Mouse (Mus musculus) hindbrain, embryonic 13.5 days (tissue): ENCODE data around the gene Arf6. TPM values are rescaled to one million over a fixed set of nuclear protein-coding genes. Genes with fewer than 3 reads are reported as not detected.
"Not testable (repeated sequence)": the region's sequence is repeated elsewhere in the genome, so short reads cannot be mapped to it uniquely, and the experiment has no call there.

Experiments used
- ATAC-seq: fragments of 200-750 bp; cut with Nextera tagmentation; 2 replicates; pipeline ENCODE4 v1.8.0; 2017; ENCODE audit warnings: moderate TSS enrichment; ENCODE audit not compliant: low FRiP score
- H3K27ac ChIP-seq: fragments of 300-500 bp; sonication (generic); 2 replicates; pipeline ENCODE4 v1.5.1; 2015; ENCODE audit warnings: inconsistent platforms, mild to moderate bottlenecking, moderate library complexity
- H3K27me3 ChIP-seq: fragments of 300-500 bp; sonication (generic); 2 replicates; pipeline ENCODE4 v1.6.1; 2015; ENCODE audit warnings: mild to moderate bottlenecking, inconsistent platforms
- H3K36me3 ChIP-seq: fragments of 300-500 bp; sonication (generic); 2 replicates; pipeline ENCODE4 v1.6.1; 2015; ENCODE audit warnings: mild to moderate bottlenecking, inconsistent platforms
- H3K4me1 ChIP-seq: fragments of 300-500 bp; sonication (generic); replicated peaks from 2 replicates; pipeline ENCODE4 v1.6.1; 2015; ENCODE audit warnings: inconsistent platforms
- H3K4me2 ChIP-seq: fragments of 300-500 bp; sonication (generic); 2 replicates; pipeline ENCODE4 v1.6.1; 2015; ENCODE audit warnings: inconsistent platforms, mild to moderate bottlenecking, moderate library complexity
- H3K4me3 ChIP-seq: fragments of 300-500 bp; sonication (generic); 2 replicates; pipeline ENCODE4 v1.5.1; 2015; ENCODE audit warnings: mild to moderate bottlenecking, inconsistent platforms
- H3K9ac ChIP-seq: fragments of 300-500 bp; sonication (generic); 2 replicates; pipeline ENCODE4 v1.6.1; 2015; ENCODE audit warnings: mild to moderate bottlenecking, inconsistent platforms
- H3K9me3 ChIP-seq: fragments of 300-500 bp; sonication (generic); 2 replicates; pipeline ENCODE4 v1.6.1; 2016; ENCODE audit warnings: inconsistent platforms
- WGBS: fragments of 180-500 bp; shearing (Covaris S2); methylation state at CpG from one replicate; pipeline ENCODE4 v1.1.7; 2015; 5-methylcytosine and 5-hydroxymethylcytosine counted together
- polyA plus RNA-seq: library from polyadenylated mRNA; unstranded; fragments of >200 nt; fragmentation: Nextera tagmentation; extraction: Ambion mirVana; gene quantifications from 2 replicates; pipeline ENCODE4 v1.2.1, GENCODE M21; 2015

Arf6 gene
- polyA plus RNA-seq, 1 experiment from 2014 or later, result 28.5 TPM

GRCm38 (mm10) chr12:69378558-69379454, 6.9 kb downstream of the Arf6 start:
- WGBS, result 94% methylated on average over 11 of the region's 11 CpGs
- ATAC-seq, result no peak
- no peak overlapping the region for H3K9ac ChIP-seq
- H3K27me3 ChIP-seq, result no peaks in the 10 kb centered on the region
- H3K4me1 ChIP-seq, result peaks cover 16% of the 10 kb centered on the region
- no peak overlapping the region for H3K4me3 ChIP-seq
- no peaks in the 10 kb centered on the region for H3K9me3 ChIP-seq
- H3K36me3 ChIP-seq, result no peaks in the 10 kb centered on the region
- H3K27ac ChIP-seq, result no peak overlapping the region
- no peak overlapping the region for H3K4me2 ChIP-seq

- H3K27me3 ChIP-seq, result no peaks in the 10 kb centered on the region
- WGBS, result 98% methylated on average over 1 of the region's 1 CpGs
- H3K4me2 ChIP-seq, result no peak overlapping the region
- H3K9ac ChIP-seq, result no peak overlapping the region
- no peak overlapping the region for H3K4me3 ChIP-seq
- H3K36me3 ChIP-seq, result no peaks in the 10 kb centered on the region
- no peak for ATAC-seq
- no peaks in the 10 kb centered on the region for H3K4me1 ChIP-seq
- H3K27ac ChIP-seq, result no peak overlapping the region
- H3K9me3 ChIP-seq, result no peaks in the 10 kb centered on the region
Measured at GRCm38 (mm10) chr12:69382880-69383279, 10.9 kb downstream of the Arf6 start.

GRCm38 (mm10) chr12:69384606-69385005, 12.7 kb downstream of the Arf6 start:
- no peak overlapping the region for H3K9ac ChIP-seq
- WGBS, result 95% methylated on average over 5 of the region's 5 CpGs
- H3K4me1 ChIP-seq, result no peaks in the 10 kb centered on the region
- H3K27me3 ChIP-seq, result no peaks in the 10 kb centered on the region
- no peaks in the 10 kb centered on the region for H3K36me3 ChIP-seq
- no peak overlapping the region for H3K4me2 ChIP-seq
- no peak overlapping the region for H3K27ac ChIP-seq
- no peak overlapping the region for H3K4me3 ChIP-seq
- no peaks in the 10 kb centered on the region for H3K9me3 ChIP-seq
- ATAC-seq, result no peak

GRCm38 (mm10) chr12:69385542-69386280, 13.8 kb downstream of the Arf6 start:
- H3K27me3 ChIP-seq, result no peaks in the 10 kb centered on the region
- H3K9ac ChIP-seq, result no peak overlapping the region
- no peaks in the 10 kb centered on the region for H3K9me3 ChIP-seq
- 81% methylated on average over 6 of the region's 6 CpGs for WGBS
- no peaks in the 10 kb centered on the region for H3K4me1 ChIP-seq
- H3K4me2 ChIP-seq, result no peak overlapping the region
- no peak overlapping the region for H3K27ac ChIP-seq
- no peak for ATAC-seq
- H3K4me3 ChIP-seq, result no peak overlapping the region
- no peaks in the 10 kb centered on the region for H3K36me3 ChIP-seq

- H3K4me2 ChIP-seq, H3K27me3 ChIP-seq, H3K9ac ChIP-seq, H3K27ac ChIP-seq, H3K9me3 ChIP-seq, ATAC-seq, H3K36me3 ChIP-seq, H3K4me1 ChIP-seq, H3K4me3 ChIP-seq: not testable (repeated sequence)
- 77% methylated on average over 12 of the region's 12 CpGs for WGBS
Measured at GRCm38 (mm10) chr12:69386281-69386732, 14.4 kb downstream of the Arf6 start.

- ATAC-seq, result no peak
- Histone ChIP-seq H3K4me2 (no peak overlapping the region), H3K27me3 (no peaks in the 10 kb centered on the region), H3K36me3 (no peaks in the 10 kb centered on the region), H3K9ac (no peak overlapping the region), H3K4me1 (no peaks in the 10 kb centered on the region), H3K27ac (no peak overlapping the region), H3K9me3 (no peaks in the 10 kb centered on the region), H3K4me3 (no peak overlapping the region)
- WGBS, result 94% methylated on average over 10 of the region's 10 CpGs
Measured at GRCm38 (mm10) chr12:69388321-69388869, 16.4 kb downstream of the Arf6 start.

- ATAC-seq, result no peak
- no peaks in the 10 kb centered on the region for H3K4me1 ChIP-seq
- no peaks in the 10 kb centered on the region for H3K9me3 ChIP-seq
- WGBS, result 78% methylated on average over 7 of the region's 7 CpGs
- H3K27ac ChIP-seq, result no peak overlapping the region
- no peak overlapping the region for H3K4me3 ChIP-seq
- H3K9ac ChIP-seq, result no peak overlapping the region
- no peaks in the 10 kb centered on the region for H3K27me3 ChIP-seq
- H3K4me2 ChIP-seq, result no peak overlapping the region
- H3K36me3 ChIP-seq, result no peaks in the 10 kb centered on the region
Measured at GRCm38 (mm10) chr12:69389273-69389938, 17.5 kb downstream of the Arf6 start.

GRCm38 (mm10) chr12:69390000-69390698, 18.2 kb downstream of the Arf6 start:
- no peaks in the 10 kb centered on the region for H3K4me1 ChIP-seq
- H3K9ac ChIP-seq, result no peak overlapping the region
- H3K36me3 ChIP-seq, result no peaks in the 10 kb centered on the region
- H3K27me3 ChIP-seq, result no peaks in the 10 kb centered on the region
- H3K4me2 ChIP-seq, result no peak overlapping the region
- H3K27ac ChIP-seq, result no peak overlapping the region
- H3K9me3 ChIP-seq, result no peaks in the 10 kb centered on the region
- H3K4me3 ChIP-seq, result no peak overlapping the region
- ATAC-seq, result no peak
- WGBS, result 84% methylated on average over 7 of the region's 7 CpGs

- no peak for ATAC-seq
- Histone ChIP-seq H3K4me1 (no peaks in the 10 kb centered on the region), H3K36me3 (no peaks in the 10 kb centered on the region), H3K9me3 (no peaks in the 10 kb centered on the region), H3K4me3 (no peak overlapping the region), H3K27ac (no peak overlapping the region), H3K4me2 (no peak overlapping the region), H3K9ac (no peak overlapping the region), H3K27me3 (no peaks in the 10 kb centered on the region)
- WGBS, result 83% methylated on average over 10 of the region's 10 CpGs
Measured at GRCm38 (mm10) chr12:69393076-69393475, 21.1 kb downstream of the Arf6 start.

- no peak overlapping the region for H3K9ac ChIP-seq
- WGBS, result 83% methylated on average over 6 of the region's 6 CpGs
- no peak for ATAC-seq
- no peak overlapping the region for H3K4me3 ChIP-seq
- no peaks in the 10 kb centered on the region for H3K9me3 ChIP-seq
- H3K27ac ChIP-seq, result no peak overlapping the region
- no peaks in the 10 kb centered on the region for H3K27me3 ChIP-seq
- no peak overlapping the region for H3K4me2 ChIP-seq
- H3K36me3 ChIP-seq, result no peaks in the 10 kb centered on the region
- H3K4me1 ChIP-seq, result no peaks in the 10 kb centered on the region
Measured at GRCm38 (mm10) chr12:69394456-69394855, 22.5 kb downstream of the Arf6 start.

GRCm38 (mm10) chr12:69400367-69400766, 28.4 kb downstream of the Arf6 start:
- no peak for ATAC-seq
- Histone ChIP-seq H3K9me3 (no peaks in the 10 kb centered on the region), H3K27ac (no peak overlapping the region), H3K4me2 (no peak overlapping the region), H3K27me3 (no peaks in the 10 kb centered on the region), H3K4me3 (no peak overlapping the region), H3K9ac (no peak overlapping the region), H3K36me3 (no peaks in the 10 kb centered on the region), H3K4me1 (no peaks in the 10 kb centered on the region)
- WGBS, result 88% methylated on average over 4 of the region's 4 CpGs
